Mouse (Mus musculus) CH12.LX (cell line): Measurements from ENCODE around the gene Srms. TPM values are rescaled to one million over a fixed set of nuclear protein-coding genes. Genes with fewer than 3 reads are reported as not detected.

Experiments used
- DNase-seq: peaks from one replicate; pipeline ENCODE4 v3.0.0-alpha.2; 2013; ENCODE audit errors: extremely low read depth
- H3K27ac ChIP-seq: 2 replicates; pipeline ENCODE4 v1.5.1; 2012; ENCODE audit warnings: low read depth, mild to moderate bottlenecking, control low read depth, moderate library complexity; ENCODE audit not compliant: insufficient read depth
- H3K27me3 ChIP-seq: replicated peaks from 2 replicates; pipeline ENCODE3; 2012; ENCODE audit warnings: inconsistent platforms
- H3K36me3 ChIP-seq, 2 experiments: replicated peaks in 1 of 2; 2 replicates each; pipeline versions ENCODE3 to v1.6.1; 2012; ENCODE audit warnings: inconsistent platforms in 1 of 2, low read length in 1 of 2, mild to moderate bottlenecking in 1 of 2, mixed read lengths in 1 of 2, moderate library complexity in 1 of 2; ENCODE audit not compliant: control insufficient read depth in 1 of 2, insufficient read depth in 1 of 2
- H3K4me1 ChIP-seq, 2 experiments: 2 replicates each; pipeline ENCODE4 v1.6.1; 2012; ENCODE audit warnings: inconsistent platforms in 1 of 2, moderate library complexity in 1 of 2; ENCODE audit not compliant: insufficient read depth in 2 of 2, control insufficient read depth in 1 of 2
- H3K4me2 ChIP-seq: 2 replicates; pipeline ENCODE4 v1.6.1; 2012; ENCODE audit warnings: low read depth, mild to moderate bottlenecking, control low read depth; ENCODE audit not compliant: poor library complexity, insufficient read depth, severe bottlenecking
- H3K4me3 ChIP-seq, 3 experiments: fragments of 150-350 bp in 1 of 3; sonication (generic) in 1 of 3; replicated peaks in 1 of 3; 2 replicates each; pipeline versions ENCODE3 to v1.5.1; 2011 to 2012; ENCODE audit warnings: low read depth in 2 of 3, low read length in 2 of 3, mild to moderate bottlenecking in 2 of 3, moderate library complexity in 2 of 3, control low read depth in 1 of 3, improper control_type of control experiment in 1 of 3, inconsistent platforms in 1 of 3, mixed read lengths in 1 of 3; ENCODE audit not compliant: poor library complexity in 1 of 3
- H3K79me2 ChIP-seq: replicated peaks from 2 replicates; pipeline ENCODE4 v1.6.1; 2012; ENCODE audit warnings: mild to moderate bottlenecking, moderate library complexity; ENCODE audit not compliant: control insufficient read depth, poor library complexity, insufficient read depth, severe bottlenecking; ENCODE audit errors: extremely low read depth
- H3K9ac ChIP-seq: 2 replicates; pipeline ENCODE4 v1.6.1; 2012; ENCODE audit warnings: low read depth, mild to moderate bottlenecking, control low read depth, moderate library complexity; ENCODE audit not compliant: insufficient read depth
- H3K9me3 ChIP-seq: replicated peaks from 2 replicates; pipeline ENCODE3; 2012; ENCODE audit warnings: low read length, inconsistent platforms, mixed read lengths
- BHLHE40 ChIP-seq: IDR thresholded peaks from 2 replicates; pipeline ENCODE4 v1.6.1; 2011; ENCODE audit warnings: mild to moderate bottlenecking, low read depth, low read length, improper control_type of control experiment
- CHD1 ChIP-seq: IDR thresholded peaks from 2 replicates; pipeline ENCODE4 v1.6.1; 2012; ENCODE audit warnings: low read depth, low read length, improper control_type of control experiment, inconsistent platforms
- CTCF ChIP-seq, 2 experiments: IDR thresholded peaks in 1 of 2; conservative IDR thresholded peaks in 1 of 2; 2 replicates each; pipeline ENCODE4 v1.5.1; 2011 to 2012; ENCODE audit warnings: low read depth in 2 of 2, low read length in 2 of 2, improper control_type of control experiment in 1 of 2, inconsistent platforms in 1 of 2, mild to moderate bottlenecking in 1 of 2, moderate library complexity in 1 of 2
- E2F4 ChIP-seq: IDR thresholded peaks from 2 replicates; pipeline ENCODE4 v1.6.1; 2011; ENCODE audit warnings: low read depth, low read length, improper control_type of control experiment; ENCODE audit not compliant: insufficient replicate concordance
- EP300 ChIP-seq: IDR thresholded peaks from 2 replicates; pipeline ENCODE4 v1.6.1; 2011; ENCODE audit warnings: low read length, improper control_type of control experiment
- GABPA ChIP-seq: IDR thresholded peaks from 2 replicates; pipeline ENCODE4 v1.6.1; 2012; ENCODE audit warnings: low read depth, low read length, improper control_type of control experiment, inconsistent platforms; ENCODE audit not compliant: insufficient replicate concordance
- HCFC1 ChIP-seq: IDR thresholded peaks from 2 replicates; pipeline ENCODE4 v1.6.1; 2012; ENCODE audit warnings: low read depth, mild to moderate bottlenecking, inconsistent platforms, low read length, improper control_type of control experiment
- JUN ChIP-seq: IDR thresholded peaks from 2 replicates; pipeline ENCODE4 v1.6.1; 2011; ENCODE audit warnings: low read depth, mild to moderate bottlenecking, low read length, improper control_type of control experiment, moderate library complexity; ENCODE audit not compliant: insufficient read depth
- KAT2A ChIP-seq: IDR thresholded peaks from 2 replicates; pipeline ENCODE4 v1.6.1; 2012; ENCODE audit warnings: low read length, improper control_type of control experiment, inconsistent platforms; ENCODE audit not compliant: insufficient replicate concordance
- MAFK ChIP-seq: IDR thresholded peaks from 2 replicates; pipeline ENCODE4 v1.6.1; 2011; ENCODE audit warnings: low read length, improper control_type of control experiment; ENCODE audit not compliant: insufficient replicate concordance
- MAX ChIP-seq: IDR thresholded peaks from 2 replicates; pipeline ENCODE4 v1.6.1; 2011; ENCODE audit warnings: low read length, improper control_type of control experiment
- MAZ ChIP-seq: IDR thresholded peaks from 2 replicates; pipeline ENCODE4 v1.6.1; 2012; ENCODE audit warnings: low read depth, mild to moderate bottlenecking, inconsistent platforms, low read length, improper control_type of control experiment, moderate library complexity
- MEF2A ChIP-seq: IDR thresholded peaks from 2 replicates; pipeline ENCODE4 v1.6.1; 2014; ENCODE audit warnings: low read depth, mild to moderate bottlenecking, inconsistent platforms, low read length, improper control_type of control experiment, borderline replicate concordance
- MXI1 ChIP-seq: IDR thresholded peaks from 2 replicates; pipeline ENCODE4 v1.6.1; 2011; ENCODE audit warnings: mild to moderate bottlenecking, low read depth, low read length, improper control_type of control experiment
- MYC ChIP-seq: IDR thresholded peaks from 2 replicates; pipeline ENCODE4 v1.6.1; 2011; ENCODE audit warnings: low read depth, mild to moderate bottlenecking, improper control_type of control experiment, low read length
- NELFE ChIP-seq: IDR thresholded peaks from 2 replicates; pipeline ENCODE4 v1.6.1; 2011; ENCODE audit warnings: low read depth, low read length, improper control_type of control experiment
- PAX5 ChIP-seq: IDR thresholded peaks from 2 replicates; pipeline ENCODE4 v1.6.1; 2012; ENCODE audit warnings: low read length, inconsistent platforms, mixed read lengths
- POLR2A ChIP-seq: IDR thresholded peaks from 2 replicates; pipeline ENCODE4 v1.6.1; 2011; ENCODE audit warnings: low read depth, mild to moderate bottlenecking, improper control_type of control experiment, low read length
- POLR2AphosphoS2 ChIP-seq: IDR thresholded peaks from 2 replicates; pipeline ENCODE4 v1.6.1; 2011; ENCODE audit warnings: low read depth, low read length, improper control_type of control experiment
- RAD21 ChIP-seq: IDR thresholded peaks from 2 replicates; pipeline ENCODE4 v1.6.1; 2011; ENCODE audit warnings: low read depth, mild to moderate bottlenecking, low read length, improper control_type of control experiment, moderate library complexity
- SIN3A ChIP-seq: IDR thresholded peaks from 2 replicates; pipeline ENCODE4 v1.6.1; 2012; ENCODE audit warnings: low read length, improper control_type of control experiment, inconsistent platforms
- TBP ChIP-seq: conservative IDR thresholded peaks from 2 replicates; pipeline ENCODE4 v1.6.1; 2011; ENCODE audit warnings: low read depth, low read length, improper control_type of control experiment
- TCF12 ChIP-seq: IDR thresholded peaks from 2 replicates; pipeline ENCODE4 v1.6.1; 2014; ENCODE audit warnings: low read depth, mild to moderate bottlenecking, inconsistent platforms, low read length, improper control_type of control experiment
- USF2 ChIP-seq: conservative IDR thresholded peaks from 2 replicates; pipeline ENCODE4 v1.6.1; 2011; ENCODE audit warnings: low read depth, low read length, improper control_type of control experiment
- ZMIZ1 ChIP-seq: IDR thresholded peaks from 2 replicates; pipeline ENCODE4 v1.6.1; 2012; ENCODE audit warnings: low read depth, mild to moderate bottlenecking, inconsistent platforms, low read length, improper control_type of control experiment
- ZNF384 ChIP-seq: IDR thresholded peaks from 2 replicates; pipeline ENCODE4 v1.6.1; 2012; ENCODE audit warnings: low read depth, low read length, improper control_type of control experiment, inconsistent platforms
- dilution Hi-C: fragments of 300-500 bp; cut with MboI; formaldehyde crosslinking; loops from 2 replicates; pipeline ENCODE4 v1.14.3; 2020; ENCODE audit warnings: low sequenced_read_pairs; ENCODE audit not compliant: extremely low pct_unique_long_range_greater_than_20kb, extremely low pct_ligation_motif_present
- in situ Hi-C: fragments of 300-500 bp; cut with MboI; formaldehyde crosslinking; loops from 3 replicates; pipeline ENCODE4 v1.14.3; 2019; ENCODE audit warnings: low sequenced_read_pairs, low pct_ligation_motif_present, low pct_unique_long_range_greater_than_20kb, mixed read lengths
- polyA plus RNA-seq: library from polyadenylated mRNA; unstranded; fragments of >175 nt; gene quantifications from 2 replicates; pipeline ENCODE4 v1.2.1, GENCODE M21; 2012; ENCODE audit warnings: low read depth; ENCODE audit not compliant: insufficient read length
- total RNA-seq, 2 experiments: library from RNA; depleted of rRNA; stranded (reverse); fragments of 300-350 nt in 1 of 2; fragments of >200 nt in 1 of 2; gene quantifications; 2 replicates each; pipeline ENCODE4 v1.2.3; 2012 to 2014

Gene Srms
- total and polyA plus RNA-seq, 3 experiments: 0.08 to 0.41 (median 0.13) TPM

GRCm38 (mm10) chr2:181251841-181252240 is 38.9 kb upstream of the Srms start:
- H3K27ac ChIP-seq: no peak overlapping the region
- H3K27me3 ChIP-seq: no peaks in the 10 kb centered on the region
- H3K36me3 ChIP-seq: peaks cover 33 to 61% of the 10 kb centered on the region in 2 experiments
- dilution Hi-C loops: no loop called here
- H3K9me3 ChIP-seq: no peaks in the 10 kb centered on the region
- in situ Hi-C loops: no loop called here
- H3K79me2 ChIP-seq: no peaks in the 10 kb centered on the region
- no peak overlapping the region for H3K9ac ChIP-seq
- TF ChIP-seq SIN3A: no peak
- no peak for TF ChIP-seq POLR2A
- no peak for TF ChIP-seq EP300
- no peak for TF ChIP-seq TBP
- no peak for TF ChIP-seq E2F4
- TF ChIP-seq ZMIZ1: no peak
- TF ChIP-seq MEF2A: no peak
- no peak for TF ChIP-seq MAX
- no peak for TF ChIP-seq MAZ
- TF ChIP-seq USF2: no peak
- no peak for TF ChIP-seq ZNF384
- no peak for TF ChIP-seq MYC
- no peak overlapping the region for H3K4me2 ChIP-seq
- H3K4me1 ChIP-seq: peaks cover 2 to 36% of the 10 kb centered on the region in 2 experiments; a peak in 2 of 4 replicates
- H3K4me3 ChIP-seq: no peak overlapping the region
- no peak for DNase-seq

- H3K4me2 ChIP-seq: no peak overlapping the region
- H3K4me3 ChIP-seq: no peak overlapping the region
- no peaks in the 10 kb centered on the region for H3K27me3 ChIP-seq
- H3K27ac ChIP-seq: no peak overlapping the region
- no peak for TF ChIP-seq GABPA
- no peak for TF ChIP-seq BHLHE40
- TF ChIP-seq RAD21: no peak
- TF ChIP-seq USF2: no peak
- no peak for TF ChIP-seq KAT2A
- no peak for TF ChIP-seq EP300
- no peak for TF ChIP-seq MYC
- no peak for TF ChIP-seq NELFE
- no peak for TF ChIP-seq TBP
- TF ChIP-seq JUN: no peak
- no peak for TF ChIP-seq PAX5
- no peak for TF ChIP-seq MXI1
- TF ChIP-seq CHD1: no peak
- no peak for TF ChIP-seq E2F4
- TF ChIP-seq POLR2AphosphoS2: no peak
- no peak for TF ChIP-seq MAX
- TF ChIP-seq MAFK: no peak
- no peak for TF ChIP-seq CTCF (conservative IDR thresholded peaks at IDR 0.05 in 1 of 2, IDR thresholded peaks at IDR 0.05 in 1 of 2; ENCODE audit: low read depth in 2 of 2, low read length in 2 of 2)
- TF ChIP-seq TCF12: no peak
- TF ChIP-seq HCFC1: no peak
- in situ Hi-C loops (no loop called here), dilution Hi-C loops (no loop called here)
- peaks cover 3 to 40% of the 10 kb centered on the region in 2 experiments; a peak in 2 of 4 replicates for H3K4me1 ChIP-seq
- no peak overlapping the region for H3K9ac ChIP-seq
- H3K9me3 ChIP-seq: peaks cover 4% of the 10 kb centered on the region
- H3K79me2 ChIP-seq: no peaks in the 10 kb centered on the region
- no peak for DNase-seq
- peaks cover 18 to 39% of the 10 kb centered on the region in 2 experiments for H3K36me3 ChIP-seq
These were observed 36.2 kb upstream of the Srms start for GRCm38 (mm10) chr2:181249217-181249616.
